Mouse (Mus musculus) CH12.LX (cell line): ENCODE measurements at regions not wholly inside any gene's neighbourhood (a gene's known extent, or its start where the extent isn't known, plus 50 kb on each side); places are given as distances from the start of the nearest gene placed in this dataset.

ENCODE experiments used
- EP300 ChIP-seq: IDR thresholded peaks from 2 replicates; pipeline ENCODE4 v1.6.1; 2011; ENCODE audit warnings: low read length, improper control_type of control experiment
- GABPA ChIP-seq: IDR thresholded peaks from 2 replicates; pipeline ENCODE4 v1.6.1; 2012; ENCODE audit warnings: low read depth, low read length, improper control_type of control experiment, inconsistent platforms; ENCODE audit not compliant: insufficient replicate concordance
- UBTF ChIP-seq: IDR thresholded peaks from 2 replicates; pipeline ENCODE4 v1.6.1; 2012; ENCODE audit warnings: low read depth, mild to moderate bottlenecking, inconsistent platforms, low read length, improper control_type of control experiment, moderate library complexity

DNA sequence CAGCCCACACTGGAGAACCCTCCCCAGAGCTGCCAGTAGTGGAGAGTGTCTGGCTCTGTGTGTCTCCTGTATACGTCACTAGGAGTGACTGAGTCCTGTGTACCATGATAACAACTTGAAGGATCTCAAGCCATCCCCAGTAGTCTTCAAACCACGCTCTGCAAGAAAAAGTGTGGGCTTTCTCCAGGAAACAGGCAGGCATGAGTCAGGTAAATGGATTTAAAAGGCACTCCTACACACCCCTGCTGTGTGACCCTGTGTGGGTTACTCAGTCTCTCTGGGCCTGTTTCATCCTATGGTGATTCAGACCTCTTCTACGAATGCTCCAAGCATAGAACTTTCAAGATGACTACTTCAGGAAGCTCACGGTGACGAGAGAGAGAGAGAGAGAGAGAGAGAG lies 269.7 kb upstream of the Zmiz1 start:
- TF ChIP-seq EP300, result no peak
- TF ChIP-seq GABPA, result no peak
- TF ChIP-seq UBTF, result no peak
